Mouse (Mus musculus) liver, adult 2 months (tissue): ENCODE measurements around the gene Itsn1. TPM values are rescaled to one million over a fixed set of nuclear protein-coding genes. Genes with fewer than 3 reads are reported as not detected.

Experiments used
- DNase-seq: peaks from one replicate; pipeline ENCODE4 v3.0.0-alpha.2; 2011; ENCODE audit warnings: low read depth, low spot score; ENCODE audit errors: extremely low read depth
- H3K27ac ChIP-seq: fragments of 200-500 bp; replicated peaks from 2 replicates; pipeline ENCODE4 v1.5.1; 2012; ENCODE audit warnings: low read depth, mild to moderate bottlenecking, control low read depth, inconsistent platforms, low read length; ENCODE audit not compliant: insufficient read depth
- H3K27me3 ChIP-seq: fragments of 200-500 bp; 2 replicates; pipeline ENCODE4 v1.6.1; 2012; ENCODE audit warnings: mild to moderate bottlenecking, moderate library complexity, low read length, inconsistent platforms; ENCODE audit not compliant: control insufficient read depth, insufficient read depth
- H3K36me3 ChIP-seq: fragments of 200-500 bp; 2 replicates; pipeline ENCODE4 v1.6.1; 2012; ENCODE audit warnings: low read length, inconsistent platforms; ENCODE audit not compliant: control insufficient read depth, insufficient read depth
- H3K4me1 ChIP-seq: fragments of 200-500 bp; 2 replicates; pipeline ENCODE4 v1.6.1; 2011; ENCODE audit warnings: low read length; ENCODE audit not compliant: control insufficient read depth, insufficient read depth
- H3K4me3 ChIP-seq: fragments of 200-500 bp; 2 replicates; pipeline ENCODE4 v1.5.1; 2011; ENCODE audit warnings: low read depth, mild to moderate bottlenecking, control low read depth, low read length, moderate library complexity; ENCODE audit not compliant: insufficient read depth
- H3K79me2 ChIP-seq: fragments of 200-500 bp; 2 replicates; pipeline ENCODE4 v1.6.1; 2012; ENCODE audit warnings: inconsistent platforms, mild to moderate bottlenecking, low read length, moderate library complexity; ENCODE audit not compliant: control insufficient read depth, insufficient read depth
- H3K9ac ChIP-seq: fragments of 200-500 bp; 2 replicates; pipeline ENCODE4 v1.6.1; 2012; ENCODE audit warnings: low read depth, mild to moderate bottlenecking, control low read depth, inconsistent platforms, low read length
- CTCF ChIP-seq: fragments of 200-500 bp; IDR thresholded peaks from 2 replicates; pipeline ENCODE4 v1.5.1; 2011; ENCODE audit warnings: low read depth, low read length, control low read depth
- POLR2A ChIP-seq: fragments of 200-500 bp; IDR thresholded peaks from 2 replicates; pipeline ENCODE4 v1.6.1; 2011; ENCODE audit warnings: low read length, control low read depth; ENCODE audit not compliant: insufficient read depth; ENCODE audit errors: extremely low read depth
- WGBS: fragments of 180-500 bp; shearing (Covaris S2); methylation state at CpG from one replicate; pipeline ENCODE4 v1.1.7; 2018; 5-methylcytosine and 5-hydroxymethylcytosine counted together
- polyA plus RNA-seq: library from polyadenylated mRNA; depleted of rRNA; stranded (reverse); fragments of >200 nt; gene quantifications from 2 replicates; pipeline ENCODE4 v1.2.3, GENCODE M21; 2012
- total RNA-seq: library from RNA; depleted of rRNA; stranded (reverse); fragments of >200 nt; gene quantifications from 2 replicates; pipeline ENCODE4 v1.2.3, GENCODE M21; 2014

Itsn1 gene
- total and polyA plus RNA-seq, 2 experiments = 13.6 to 16.3 TPM

DNA sequence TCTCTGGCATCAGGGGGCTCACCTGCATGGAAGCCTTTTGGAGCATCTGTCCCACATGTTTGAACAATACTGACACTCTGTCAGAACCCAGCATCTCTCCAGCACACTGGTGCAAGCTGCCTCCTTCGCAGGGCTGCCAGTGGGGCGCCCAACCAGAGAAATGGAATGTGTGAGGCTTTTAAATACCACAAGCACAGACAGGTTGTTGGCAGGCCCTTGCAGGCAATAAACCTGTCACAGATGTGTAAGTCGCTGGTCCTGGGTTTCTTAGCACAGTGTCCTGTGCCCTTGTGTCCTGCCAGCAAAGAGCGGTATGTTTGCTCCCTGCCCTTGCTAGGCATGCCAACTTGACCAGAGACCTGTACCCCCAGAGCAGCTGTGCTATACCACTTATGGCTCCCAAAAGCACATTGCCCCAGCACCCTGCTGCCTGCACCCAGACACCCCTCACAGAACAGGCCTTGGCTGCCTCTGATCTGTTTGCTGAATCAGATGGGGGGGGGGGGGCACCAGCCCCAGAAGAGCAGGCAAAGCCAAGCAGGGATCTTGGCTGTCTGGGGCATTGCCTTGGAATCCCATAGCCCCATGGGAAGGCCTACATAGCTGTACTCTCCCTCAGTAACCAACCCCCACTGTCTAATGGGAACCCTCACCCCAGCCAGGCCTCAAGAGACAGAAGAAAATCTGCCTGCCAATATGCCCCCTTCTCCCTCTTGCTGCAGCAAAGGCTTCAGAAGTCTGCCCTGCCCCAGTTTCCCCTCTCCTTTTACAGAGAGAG lies 146.7 kb downstream of the Itsn1 start:
- H3K9ac ChIP-seq = no peak overlapping the region
- DNase-seq = no peak
- no peaks in the 10 kb centered on the region for H3K27me3 ChIP-seq
- peaks cover under 1% of the 10 kb centered on the region; the same call in 1 of the 2 replicates for H3K36me3 ChIP-seq
- H3K27ac ChIP-seq = no peak overlapping the region
- 84% methylated on average over 4 of the region's 4 CpGs for WGBS
- no peak overlapping the region for H3K4me3 ChIP-seq
- no peak for TF ChIP-seq CTCF
- TF ChIP-seq POLR2A = no peak
- no peaks in the 10 kb centered on the region for H3K79me2 ChIP-seq
- no peaks in the 10 kb centered on the region for H3K4me1 ChIP-seq

GRCm38 (mm10) chr16:91876457-91876856 lies 147.4 kb downstream of the Itsn1 start:
- Histone ChIP-seq H3K9ac (no peak overlapping the region), H3K4me3 (no peak overlapping the region), H3K36me3 (no peaks in the 10 kb centered on the region), H3K27me3 (no peaks in the 10 kb centered on the region), H3K4me1 (no peaks in the 10 kb centered on the region), H3K27ac (no peak overlapping the region), H3K79me2 (no peaks in the 10 kb centered on the region)
- TF ChIP-seq POLR2A = no peak
- no peak for TF ChIP-seq CTCF
- WGBS = 92% methylated on average over 4 of the region's 4 CpGs
- DNase-seq = no peak

- Histone ChIP-seq H3K36me3 (no peaks in the 10 kb centered on the region), H3K4me1 (no peaks in the 10 kb centered on the region), H3K9ac (no peak overlapping the region), H3K27ac (no peak overlapping the region), H3K79me2 (no peaks in the 10 kb centered on the region), H3K4me3 (no peak overlapping the region), H3K27me3 (no peaks in the 10 kb centered on the region)
- WGBS = 80% methylated on average over 2 of the region's 2 CpGs
- no peak for TF ChIP-seq CTCF
- TF ChIP-seq POLR2A = no peak
- no peak for DNase-seq
Observed at GRCm38 (mm10) chr16:91879101-91879500, 150.0 kb downstream of the Itsn1 start.

- no peaks in the 10 kb centered on the region for H3K36me3 ChIP-seq
- DNase-seq = no peak
- H3K27me3 ChIP-seq = no peaks in the 10 kb centered on the region
- no peak overlapping the region for H3K9ac ChIP-seq
- TF ChIP-seq CTCF (no peak), POLR2A (no peak)
- no peaks in the 10 kb centered on the region for H3K79me2 ChIP-seq
- no peaks in the 10 kb centered on the region for H3K4me1 ChIP-seq
- WGBS = 94% methylated on average over 11 of the region's 11 CpGs
- no peak overlapping the region for H3K4me3 ChIP-seq
- H3K27ac ChIP-seq = no peak overlapping the region
Observed at GRCm38 (mm10) chr16:91880869-91881767, 152.0 kb downstream of the Itsn1 start.

- Histone ChIP-seq H3K9ac (no peak overlapping the region), H3K4me3 (no peak overlapping the region), H3K36me3 (no peaks in the 10 kb centered on the region), H3K27ac (no peak overlapping the region), H3K79me2 (no peaks in the 10 kb centered on the region), H3K4me1 (no peaks in the 10 kb centered on the region), H3K27me3 (no peaks in the 10 kb centered on the region)
- WGBS = 88% methylated on average over 9 of the region's 9 CpGs
- no peak for TF ChIP-seq CTCF
- TF ChIP-seq POLR2A = no peak
- DNase-seq = no peak
Observed at GRCm38 (mm10) chr16:91882168-91882859, 153.2 kb downstream of the Itsn1 start.
